Mouse (Mus musculus) neural tube, embryonic 13.5 days (tissue): ENCODE measurements at regions not wholly inside any gene's neighbourhood (a gene's known extent, or its start where the extent isn't known, plus 50 kb on each side); places are given as distances from the start of the nearest gene placed in this dataset.

Experiments
- ATAC-seq: fragments of 200-750 bp; cut with Nextera tagmentation; 2 replicates; pipeline ENCODE4 v1.8.0; 2017; ENCODE audit warnings: low read depth, mild to moderate bottlenecking, moderate TSS enrichment, moderate library complexity
- H3K27ac ChIP-seq: fragments of 300-500 bp; sonication (generic); replicated peaks from 2 replicates; pipeline ENCODE4 v1.5.1; 2015; ENCODE audit warnings: moderate library complexity, mild to moderate bottlenecking, inconsistent platforms
- H3K27me3 ChIP-seq: fragments of 300-500 bp; sonication (generic); 2 replicates; pipeline ENCODE4 v1.6.1; 2015; ENCODE audit warnings: mild to moderate bottlenecking, inconsistent platforms
- H3K36me3 ChIP-seq: fragments of 300-500 bp; sonication (generic); 2 replicates; pipeline ENCODE4 v1.6.1; 2015; ENCODE audit warnings: mild to moderate bottlenecking, inconsistent platforms
- H3K4me1 ChIP-seq: fragments of 300-500 bp; sonication (generic); replicated peaks from 2 replicates; pipeline ENCODE4 v1.6.1; 2015; ENCODE audit warnings: inconsistent platforms
- H3K4me2 ChIP-seq: fragments of 300-500 bp; sonication (generic); 2 replicates; pipeline ENCODE4 v1.6.1; 2015; ENCODE audit warnings: inconsistent platforms, mild to moderate bottlenecking, moderate library complexity
- H3K4me3 ChIP-seq: fragments of 300-500 bp; sonication (generic); 2 replicates; pipeline ENCODE4 v1.5.1; 2015; ENCODE audit warnings: mild to moderate bottlenecking, inconsistent platforms
- H3K9ac ChIP-seq: fragments of 300-500 bp; sonication (generic); 2 replicates; pipeline ENCODE4 v1.6.1; 2015; ENCODE audit warnings: moderate library complexity, mild to moderate bottlenecking, inconsistent platforms
- H3K9me3 ChIP-seq: fragments of 300-500 bp; sonication (generic); 2 replicates; pipeline ENCODE4 v1.6.1; 2016; ENCODE audit warnings: inconsistent platforms
- WGBS: fragments of 180-500 bp; shearing (Covaris S2); methylation state at CpG from one replicate; pipeline ENCODE4 v1.1.7; 2015; 5-methylcytosine and 5-hydroxymethylcytosine counted together

DNA sequence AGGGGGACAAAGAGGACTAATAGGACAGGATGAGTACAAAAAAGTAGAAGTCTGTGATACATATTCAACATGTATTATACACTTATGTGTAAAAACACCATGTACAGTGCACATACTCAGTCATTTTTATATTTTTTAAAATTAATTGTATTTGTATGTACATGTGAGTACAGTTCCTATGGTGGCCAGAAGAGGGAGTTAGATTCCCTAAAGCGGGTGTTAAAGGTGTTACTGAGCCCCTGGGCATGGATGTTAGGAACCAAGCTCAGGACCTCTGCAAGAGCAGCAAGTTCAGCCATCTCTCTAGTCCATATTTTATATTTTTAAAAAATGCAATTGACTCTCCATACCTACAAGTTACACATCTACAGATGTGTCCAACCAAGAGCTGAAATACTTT lies 101.9 kb upstream of the Arntl start:
- Histone ChIP-seq H3K9me3 (no peaks in the 10 kb centered on the region), H3K9ac (no peak overlapping the region), H3K4me2 (no peak overlapping the region), H3K4me1 (peaks cover 7% of the 10 kb centered on the region; the same call in 1 of the 2 replicates), H3K27me3 (no peaks in the 10 kb centered on the region), H3K36me3 (no peaks in the 10 kb centered on the region), H3K4me3 (no peak overlapping the region), H3K27ac (no peak overlapping the region)
- no peak for ATAC-seq
- WGBS: 55% methylated on average over 1 of the region's 1 CpGs

DNA sequence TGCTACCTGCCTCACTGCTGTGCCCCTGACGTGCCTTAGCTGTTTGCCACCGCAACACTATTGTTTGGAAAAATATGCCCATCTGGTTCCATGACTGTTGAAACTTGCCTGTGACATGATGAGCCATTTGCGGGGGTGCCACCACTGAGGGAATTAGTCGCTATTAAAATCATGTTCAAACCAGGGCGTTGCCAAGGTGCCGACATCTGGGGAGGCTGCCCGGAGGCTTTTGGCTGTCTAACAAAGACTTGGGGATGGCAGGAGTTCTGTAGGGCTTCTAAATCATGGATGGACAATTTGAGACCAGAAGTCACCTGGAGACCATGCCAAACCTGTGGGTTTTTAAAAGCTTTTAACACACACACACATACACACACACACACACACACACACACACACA lies 100.5 kb upstream of the Arntl start:
- H3K36me3 ChIP-seq: no peaks in the 10 kb centered on the region
- H3K9me3 ChIP-seq: no peaks in the 10 kb centered on the region
- H3K4me3 ChIP-seq: no peak overlapping the region
- no peak overlapping the region for H3K9ac ChIP-seq
- no peak for ATAC-seq
- WGBS: 65% methylated on average over 7 of the region's 7 CpGs
- H3K27me3 ChIP-seq: no peaks in the 10 kb centered on the region
- peaks cover 11% of the 10 kb centered on the region; the same call in 1 of the 2 replicates for H3K4me1 ChIP-seq
- H3K4me2 ChIP-seq: no peak overlapping the region
- H3K27ac ChIP-seq: no peak overlapping the region

DNA sequence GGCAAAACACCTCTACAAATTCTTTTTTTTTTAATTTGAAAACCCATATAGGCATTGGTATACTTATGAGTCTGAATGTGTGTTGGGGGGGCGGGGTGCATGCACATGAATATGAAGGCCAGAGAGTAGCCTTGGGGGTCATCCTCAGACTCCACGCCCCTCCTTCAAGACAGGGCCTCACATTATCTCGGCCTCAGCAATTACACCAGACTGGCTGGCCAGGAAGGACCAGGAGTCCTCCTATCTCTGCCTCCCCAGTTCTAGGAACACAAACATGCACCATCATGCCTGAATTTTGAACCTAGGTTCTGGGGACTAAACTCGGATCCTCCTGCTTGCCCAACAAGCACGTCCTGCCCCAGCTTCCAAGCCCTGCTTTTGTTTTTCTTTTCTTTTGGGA lies 99.3 kb upstream of the Arntl start:
- Histone ChIP-seq H3K27me3 (no peaks in the 10 kb centered on the region), H3K4me3 (no peak overlapping the region), H3K4me2 (no peak overlapping the region), H3K4me1 (peaks cover 11% of the 10 kb centered on the region; the same call in 1 of the 2 replicates), H3K27ac (no peak overlapping the region), H3K9ac (no peak overlapping the region), H3K9me3 (no peaks in the 10 kb centered on the region), H3K36me3 (no peaks in the 10 kb centered on the region)
- 81% methylated on average over 5 of the region's 5 CpGs for WGBS
- no peak for ATAC-seq

DNA sequence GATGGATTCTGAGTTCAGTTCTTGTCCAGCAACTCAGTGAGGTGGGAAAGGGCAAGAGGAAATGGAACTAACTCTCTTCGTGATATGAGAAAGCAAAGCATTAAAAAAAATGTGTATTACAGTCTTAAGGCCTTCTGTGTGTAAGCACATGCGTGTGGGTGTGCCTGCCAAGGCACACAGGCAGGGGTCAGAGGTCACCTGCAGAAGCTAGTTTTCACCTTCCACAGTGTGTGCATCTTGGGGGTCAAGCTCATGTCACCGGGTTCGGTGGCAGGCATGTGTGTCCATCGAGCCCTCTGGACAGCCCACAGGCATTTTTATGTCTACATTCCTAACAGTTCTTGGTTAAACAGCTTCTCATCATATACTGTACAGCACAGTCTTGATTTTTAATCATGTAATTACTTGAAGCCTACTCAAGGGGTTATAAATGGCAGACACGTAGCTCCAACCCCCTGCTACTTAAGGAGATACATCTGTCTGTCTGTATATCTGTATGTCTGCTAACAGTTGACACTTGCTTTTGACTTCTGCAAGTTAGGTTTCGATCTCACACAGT lies 98.7 kb upstream of the Arntl start:
- Histone ChIP-seq H3K27ac (no peak overlapping the region), H3K27me3 (no peaks in the 10 kb centered on the region), H3K4me3 (no peak overlapping the region), H3K9ac (no peak overlapping the region), H3K36me3 (no peaks in the 10 kb centered on the region), H3K4me1 (peaks cover 11% of the 10 kb centered on the region; the same call in 1 of the 2 replicates), H3K4me2 (no peak overlapping the region), H3K9me3 (no peaks in the 10 kb centered on the region)
- no peak for ATAC-seq
- WGBS: 78% methylated on average over 7 of the region's 7 CpGs

DNA sequence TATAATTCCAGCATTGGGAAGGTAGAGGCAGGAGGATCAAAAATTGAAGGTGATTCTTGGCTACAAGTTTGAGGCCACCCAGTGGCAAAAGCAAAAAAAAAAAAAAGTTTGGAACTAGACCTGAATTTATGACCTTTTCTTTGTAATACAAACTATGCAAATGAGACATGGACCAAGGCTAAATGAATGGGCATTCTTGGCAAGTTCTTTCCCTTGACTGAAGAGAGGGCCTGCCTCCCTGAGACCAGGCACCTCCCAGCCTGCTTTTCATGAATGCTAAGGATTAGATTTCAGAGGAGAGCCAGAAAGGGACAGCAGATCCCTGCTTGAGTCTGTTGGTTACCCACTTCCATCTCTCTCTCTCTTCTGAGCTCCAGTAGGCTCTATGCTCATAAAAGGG lies 97.8 kb upstream of the Arntl start:
- Histone ChIP-seq H3K4me1 (peaks cover 11% of the 10 kb centered on the region; the same call in 1 of the 2 replicates), H3K27me3 (no peaks in the 10 kb centered on the region), H3K4me2 (no peak overlapping the region), H3K9me3 (no peaks in the 10 kb centered on the region), H3K27ac (no peak overlapping the region), H3K9ac (no peak overlapping the region), H3K36me3 (no peaks in the 10 kb centered on the region), H3K4me3 (no peak overlapping the region)
- no peak for ATAC-seq

DNA sequence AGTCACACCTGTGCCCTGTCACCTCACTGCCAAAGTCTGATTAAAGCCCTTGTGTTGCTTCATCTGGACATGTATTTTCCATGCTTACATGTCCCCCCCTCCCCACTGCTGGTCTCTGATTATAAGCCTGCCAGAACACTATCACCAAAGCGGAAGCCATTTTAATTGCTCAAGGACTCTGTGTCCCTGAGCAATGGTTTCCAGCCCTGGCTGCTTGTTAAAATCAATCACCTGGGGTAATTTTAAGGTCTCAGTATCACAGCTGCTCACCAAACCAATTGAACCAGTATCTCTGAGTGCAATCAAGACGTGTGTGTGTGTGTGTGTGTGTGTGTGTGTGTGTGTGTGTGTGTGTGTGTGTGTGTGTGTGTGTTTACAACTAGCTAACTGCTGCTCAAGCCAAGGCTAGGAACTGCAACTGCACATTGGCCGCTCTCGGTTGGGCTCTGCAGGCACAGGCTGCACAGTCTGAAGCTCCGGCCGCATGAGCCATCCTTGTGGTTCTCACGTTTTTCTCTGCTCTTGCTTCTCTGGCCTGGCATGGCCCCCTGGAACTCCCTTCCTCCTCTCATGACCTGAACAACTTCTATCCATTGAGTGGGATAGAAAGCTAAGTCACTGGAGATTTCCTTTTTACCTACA lies 96.3 kb upstream of the Arntl start:
- no peaks in the 10 kb centered on the region for H3K36me3 ChIP-seq
- WGBS: 65% methylated on average over 7 of the region's 7 CpGs
- H3K4me2 ChIP-seq: no peak overlapping the region
- no peaks in the 10 kb centered on the region for H3K9me3 ChIP-seq
- no peak overlapping the region for H3K4me3 ChIP-seq
- H3K4me1 ChIP-seq: peaks cover 11% of the 10 kb centered on the region; the same call in 1 of the 2 replicates
- H3K27ac ChIP-seq: peak overlapping the region; percentile 49; the same call in 1 of the 2 replicates
- peak; percentile 60; the same call in 1 of the 2 replicates for ATAC-seq
- no peak overlapping the region for H3K9ac ChIP-seq
- no peaks in the 10 kb centered on the region for H3K27me3 ChIP-seq

DNA sequence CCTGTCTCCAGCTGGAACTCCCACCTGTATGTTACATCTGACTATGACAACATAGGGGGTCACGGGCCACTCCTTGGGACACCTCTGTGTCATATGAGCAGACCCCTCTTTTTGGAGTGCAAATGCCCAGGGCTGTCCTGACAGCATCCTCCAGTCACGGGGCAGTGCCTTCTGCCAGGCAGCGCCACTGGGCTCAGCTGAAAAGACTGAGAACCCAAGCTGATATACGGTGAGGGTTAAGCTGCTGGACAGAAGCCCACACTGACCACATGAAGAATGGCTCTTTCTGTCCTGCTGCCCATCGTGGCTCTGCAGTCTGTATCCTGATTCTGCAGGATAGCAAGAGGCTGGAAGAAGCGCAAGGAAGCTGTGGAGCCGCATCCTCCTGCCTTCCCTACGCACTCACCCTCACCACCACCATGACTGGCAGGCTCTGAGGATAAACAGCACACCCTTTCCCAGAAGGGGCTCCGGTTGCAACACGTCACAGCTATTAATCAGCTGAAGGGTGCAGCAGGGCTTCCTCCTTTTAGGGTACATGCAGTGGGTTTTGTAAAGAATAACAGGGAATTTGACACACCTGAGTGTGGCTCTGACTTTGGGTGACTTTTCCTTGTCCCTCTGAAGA lies 93.9 kb upstream of the Arntl start:
- no peak for ATAC-seq
- WGBS: 73% methylated on average over 10 of the region's 10 CpGs
- H3K36me3 ChIP-seq: no peaks in the 10 kb centered on the region

DNA sequence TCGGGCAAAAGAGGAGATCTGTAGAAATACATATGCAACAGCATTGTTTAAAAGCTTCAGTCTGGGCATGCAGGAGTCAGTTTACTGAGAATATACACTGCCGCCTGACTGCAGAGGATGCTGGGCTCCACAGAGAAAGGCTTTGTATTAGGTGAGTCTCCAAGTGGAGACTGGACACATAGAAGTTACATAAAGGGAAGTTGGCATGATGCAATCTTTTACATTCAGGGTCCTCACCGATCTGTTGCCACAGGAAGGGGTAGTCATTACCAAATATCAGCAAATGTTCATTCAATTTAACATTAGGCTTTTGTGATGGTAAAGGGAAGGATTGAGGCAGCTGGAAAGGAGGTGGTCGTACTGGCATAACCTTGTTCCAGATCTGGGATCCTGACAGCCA lies 89.7 kb upstream of the Arntl start:
- H3K4me1 ChIP-seq: peaks cover 8% of the 10 kb centered on the region; the same call in 1 of the 2 replicates
- WGBS: 87% methylated on average over 4 of the region's 4 CpGs
- ATAC-seq: no peak

More for the DNA sequence above, 93.9 kb upstream of the Arntl start:
- no peaks in the 10 kb centered on the region for H3K27me3 ChIP-seq
- no peak overlapping the region for H3K4me2 ChIP-seq
- H3K4me1 ChIP-seq: peaks cover 11% of the 10 kb centered on the region; the same call in 1 of the 2 replicates
- no peak overlapping the region for H3K9ac ChIP-seq
- H3K27ac ChIP-seq: no peak overlapping the region
- no peaks in the 10 kb centered on the region for H3K9me3 ChIP-seq
- no peak overlapping the region for H3K4me3 ChIP-seq

DNA sequence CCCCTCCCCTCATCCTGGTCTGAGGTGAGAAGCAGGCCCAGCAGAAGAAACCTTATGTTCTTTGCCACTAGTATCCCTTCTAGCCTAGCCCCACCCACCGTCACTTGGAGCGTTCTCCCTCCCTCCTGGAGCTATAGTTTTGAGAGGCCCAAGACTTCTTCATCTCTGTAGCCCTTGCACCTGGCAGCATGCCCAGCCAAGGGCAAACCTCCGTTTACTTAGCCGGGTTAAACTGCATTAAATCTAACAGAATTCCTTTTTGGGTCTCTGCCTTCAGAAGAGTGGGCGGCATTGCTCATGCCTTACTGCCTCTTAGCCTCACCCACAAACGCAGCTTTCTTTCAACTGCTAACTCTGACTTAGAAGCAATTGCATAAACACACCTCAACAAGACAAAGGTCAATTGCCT lies 85.3 kb upstream of the Arntl start:
- H3K36me3 ChIP-seq: no peaks in the 10 kb centered on the region
- no peak for ATAC-seq
- H3K4me2 ChIP-seq: no peak overlapping the region
- no peaks in the 10 kb centered on the region for H3K27me3 ChIP-seq
- no peak overlapping the region for H3K4me3 ChIP-seq
- no peaks in the 10 kb centered on the region for H3K9me3 ChIP-seq
- WGBS: 45% methylated on average over 6 of the region's 6 CpGs
- H3K27ac ChIP-seq: no peak overlapping the region
- peaks cover 8% of the 10 kb centered on the region; the same call in 1 of the 2 replicates for H3K4me1 ChIP-seq
- no peak overlapping the region for H3K9ac ChIP-seq

More for the DNA sequence above, 89.7 kb upstream of the Arntl start:
- no peaks in the 10 kb centered on the region for H3K9me3 ChIP-seq
- H3K36me3 ChIP-seq: no peaks in the 10 kb centered on the region
- H3K27me3 ChIP-seq: no peaks in the 10 kb centered on the region
- no peak overlapping the region for H3K27ac ChIP-seq
- no peak overlapping the region for H3K4me2 ChIP-seq
- H3K9ac ChIP-seq: no peak overlapping the region
- H3K4me3 ChIP-seq: no peak overlapping the region

DNA sequence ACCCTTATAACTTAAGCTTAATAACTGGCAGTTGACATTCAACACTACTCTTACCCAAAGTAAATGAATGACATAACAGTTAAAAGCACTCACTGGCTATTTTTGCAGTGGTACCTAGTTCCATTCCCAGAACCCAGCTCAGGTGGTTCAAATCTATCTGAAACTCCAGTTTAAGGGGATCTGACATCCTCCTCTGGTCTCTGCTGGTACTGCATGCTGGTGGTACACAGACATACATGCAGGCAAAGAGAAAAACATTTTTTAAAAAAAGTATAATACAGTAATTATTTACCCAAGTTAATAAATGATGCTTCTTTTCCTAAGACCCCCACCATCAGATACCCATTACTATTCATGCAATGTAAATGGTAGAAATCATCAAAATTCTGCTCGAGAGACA lies 81.3 kb upstream of the Arntl start:
- 68% methylated on average over 1 of the region's 1 CpGs for WGBS

DNA sequence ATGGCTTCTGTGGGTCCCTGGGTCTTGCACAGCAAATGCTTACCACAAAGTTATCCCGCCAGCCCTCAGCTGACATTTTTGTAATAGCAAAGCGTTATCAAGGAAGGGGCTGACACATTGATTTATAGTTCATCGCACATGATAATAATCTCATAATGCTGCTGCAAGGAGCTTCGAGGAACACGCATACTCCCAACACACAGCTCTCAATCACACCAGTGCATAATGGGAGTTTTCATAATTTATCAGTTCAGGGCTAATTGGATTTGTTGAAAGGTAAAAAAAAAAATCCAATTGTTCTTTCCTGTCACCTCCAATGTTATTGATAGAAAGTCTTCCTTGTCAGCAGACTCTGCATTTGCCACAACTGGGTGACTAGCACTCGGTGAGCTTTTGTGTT lies 76.7 kb upstream of the Arntl start:
- Histone ChIP-seq H3K9ac (no peak overlapping the region), H3K4me2 (no peak overlapping the region), H3K4me1 (peaks cover 12% of the 10 kb centered on the region; the same call in 1 of the 2 replicates), H3K4me3 (no peak overlapping the region), H3K27ac (no peak overlapping the region), H3K27me3 (no peaks in the 10 kb centered on the region), H3K36me3 (no peaks in the 10 kb centered on the region), H3K9me3 (no peaks in the 10 kb centered on the region)
- ATAC-seq: no peak
- 47% methylated on average over 6 of the region's 6 CpGs for WGBS

More for the DNA sequence above, 81.3 kb upstream of the Arntl start:
- Histone ChIP-seq H3K27me3 (no peaks in the 10 kb centered on the region), H3K4me2 (no peak overlapping the region), H3K27ac (no peak overlapping the region), H3K9me3 (no peaks in the 10 kb centered on the region), H3K9ac (no peak overlapping the region), H3K4me1 (peaks cover 16% of the 10 kb centered on the region; the same call in 1 of the 2 replicates), H3K4me3 (no peak overlapping the region), H3K36me3 (no peaks in the 10 kb centered on the region)
- no peak for ATAC-seq

DNA sequence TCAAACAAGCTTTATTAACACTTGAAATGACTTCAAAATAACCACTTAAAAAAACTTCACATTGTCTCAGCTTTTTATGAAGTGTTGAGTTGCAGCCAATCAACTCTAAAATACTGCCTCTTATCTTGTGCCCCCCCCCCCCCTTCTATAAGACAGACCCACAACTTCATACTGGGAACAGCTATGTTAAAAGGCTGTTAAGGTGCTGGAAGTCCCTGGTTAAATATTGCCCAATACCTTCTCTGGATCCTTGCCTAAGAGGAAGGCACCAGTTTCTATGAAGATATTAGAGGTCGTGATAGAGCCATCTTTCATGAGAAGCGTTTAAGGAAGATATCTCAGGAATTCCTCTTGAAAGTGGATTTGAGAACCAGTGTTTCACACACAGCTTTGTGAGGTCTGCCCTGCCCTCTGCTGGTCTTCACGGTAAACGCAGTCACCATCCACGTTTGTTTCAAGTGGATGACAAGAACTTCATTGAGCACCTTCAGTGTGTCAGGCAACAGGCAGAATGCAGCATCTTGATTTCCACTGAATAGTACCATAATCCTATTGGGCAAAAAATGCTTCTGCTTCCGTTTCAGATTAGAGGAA lies 75.2 kb upstream of the Arntl start:
- no peak overlapping the region for H3K27ac ChIP-seq
- H3K4me1 ChIP-seq: peaks cover 12% of the 10 kb centered on the region; the same call in 1 of the 2 replicates
- H3K4me2 ChIP-seq: no peak overlapping the region
- H3K36me3 ChIP-seq: no peaks in the 10 kb centered on the region
- no peak overlapping the region for H3K4me3 ChIP-seq
- ATAC-seq: 0 out of 2 replicates have a peak, but pooled peaks have one; percentile 32
- H3K27me3 ChIP-seq: no peaks in the 10 kb centered on the region
- no peak overlapping the region for H3K9ac ChIP-seq
- WGBS: 6% methylated on average over 6 of the region's 6 CpGs
- no peaks in the 10 kb centered on the region for H3K9me3 ChIP-seq
